Mouse (Mus musculus) brown adipose tissue, adult 24 weeks (tissue): ENCODE measurements around the gene Nt5c2. TPM values are rescaled to one million over a fixed set of nuclear protein-coding genes. Genes with fewer than 3 reads are reported as not detected.

Experiments
- H3K27ac ChIP-seq: fragments of 200-500 bp; replicated peaks from 2 replicates; pipeline ENCODE4 v1.5.1; 2012; ENCODE audit warnings: low read depth, mild to moderate bottlenecking, low read length
- H3K4me1 ChIP-seq: fragments of 200-500 bp; 2 replicates; pipeline ENCODE4 v1.6.1; 2012; ENCODE audit warnings: low read length, mixed read lengths; ENCODE audit not compliant: control insufficient read depth, insufficient read depth, insufficient read length
- H3K4me3 ChIP-seq: fragments of 200-500 bp; 2 replicates; pipeline ENCODE4 v1.5.1; 2012; ENCODE audit warnings: low read depth, mild to moderate bottlenecking, low read length, moderate library complexity; ENCODE audit not compliant: insufficient read depth
- polyA plus RNA-seq: library from polyadenylated mRNA; stranded (reverse); fragments of >200 nt; gene quantifications from 2 replicates; pipeline ENCODE4 v1.2.4, GENCODE M21; 2012; ENCODE audit not compliant: missing spikeins, insufficient read depth, insufficient read length

Gene Nt5c2
- polyA plus RNA-seq, 1 experiment = 31.8 TPM

- Histone ChIP-seq H3K4me1 (no peaks in the 10 kb centered on the region), H3K27ac (no peak overlapping the region), H3K4me3 (no peak overlapping the region)
Observed at GRCm38 (mm10) chr19:47029796-47030195, 14.8 kb upstream of the Nt5c2 start.

- no peaks in the 10 kb centered on the region for H3K4me1 ChIP-seq
- no peak overlapping the region for H3K4me3 ChIP-seq
- H3K27ac ChIP-seq = no peak overlapping the region
Observed at GRCm38 (mm10) chr19:47026513-47026912, 11.6 kb upstream of the Nt5c2 start.

GRCm38 (mm10) chr19:47024954-47025353 is 10.0 kb upstream of the Nt5c2 start:
- no peak overlapping the region for H3K4me3 ChIP-seq
- H3K4me1 ChIP-seq = no peaks in the 10 kb centered on the region
- no peak overlapping the region for H3K27ac ChIP-seq

GRCm38 (mm10) chr19:47023546-47023945 is 8.6 kb upstream of the Nt5c2 start:
- Histone ChIP-seq H3K27ac (no peak overlapping the region), H3K4me3 (no peak overlapping the region)

GRCm38 (mm10) chr19:47022709-47023108 is 7.8 kb upstream of the Nt5c2 start:
- Histone ChIP-seq H3K27ac (no peak overlapping the region), H3K4me3 (no peak overlapping the region), H3K4me1 (no peaks in the 10 kb centered on the region)

More at GRCm38 (mm10) chr19:47023546-47023945, 8.6 kb upstream of the Nt5c2 start:
- no peaks in the 10 kb centered on the region for H3K4me1 ChIP-seq

- Histone ChIP-seq H3K4me3 (no peak overlapping the region), H3K4me1 (peaks cover 7% of the 10 kb centered on the region), H3K27ac (no peak overlapping the region)
Observed at GRCm38 (mm10) chr19:47019326-47019725, 4.4 kb upstream of the Nt5c2 start.

GRCm38 (mm10) chr19:47018330-47018729 is 3.4 kb upstream of the Nt5c2 start:
- H3K27ac ChIP-seq = no peak overlapping the region
- no peak overlapping the region for H3K4me3 ChIP-seq
- H3K4me1 ChIP-seq = peaks cover 7% of the 10 kb centered on the region

GRCm38 (mm10) chr19:47017831-47018230 is 2.9 kb upstream of the Nt5c2 start:
- H3K27ac ChIP-seq = no peak overlapping the region
- H3K4me1 ChIP-seq = peaks cover 7% of the 10 kb centered on the region
- no peak overlapping the region for H3K4me3 ChIP-seq

- peaks cover 7% of the 10 kb centered on the region for H3K4me1 ChIP-seq
- H3K4me3 ChIP-seq = no peak overlapping the region
- no peak overlapping the region for H3K27ac ChIP-seq
Observed at GRCm38 (mm10) chr19:47016487-47016886, 1.5 kb upstream of the Nt5c2 start.

GRCm38 (mm10) chr19:47015965-47016364 is 1.0 kb upstream of the Nt5c2 start:
- Histone ChIP-seq H3K4me1 (peaks cover 7% of the 10 kb centered on the region), H3K27ac (no peak overlapping the region), H3K4me3 (no peak overlapping the region)

GRCm38 (mm10) chr19:47015396-47015795 is 443 bp upstream of the Nt5c2 start:
- no peak overlapping the region for H3K4me3 ChIP-seq
- H3K27ac ChIP-seq = no peak overlapping the region
- H3K4me1 ChIP-seq = peaks cover 7% of the 10 kb centered on the region

GRCm38 (mm10) chr19:47014159-47014446 is 850 bp downstream of the Nt5c2 start:
- no peak overlapping the region for H3K4me3 ChIP-seq
- H3K27ac ChIP-seq = no peak overlapping the region
- H3K4me1 ChIP-seq = peaks cover 7% of the 10 kb centered on the region

GRCm38 (mm10) chr19:47013340-47014158 is 1.4 kb downstream of the Nt5c2 start:
- Histone ChIP-seq H3K4me3 (no peak overlapping the region), H3K27ac (no peak overlapping the region), H3K4me1 (peaks cover 7% of the 10 kb centered on the region)

GRCm38 (mm10) chr19:47012521-47013130 is 2.3 kb downstream of the Nt5c2 start:
- Histone ChIP-seq H3K4me1 (peaks cover 7% of the 10 kb centered on the region), H3K4me3 (no peak overlapping the region), H3K27ac (no peak overlapping the region)

GRCm38 (mm10) chr19:47009943-47010342 is 5.0 kb downstream of the Nt5c2 start:
- no peak overlapping the region for H3K4me3 ChIP-seq
- H3K4me1 ChIP-seq = peaks cover 4% of the 10 kb centered on the region; the same call in 1 of the 2 replicates

GRCm38 (mm10) chr19:47009420-47009819 is 5.5 kb downstream of the Nt5c2 start:
- H3K4me1 ChIP-seq = no peaks in the 10 kb centered on the region
- no peak overlapping the region for H3K27ac ChIP-seq
- no peak overlapping the region for H3K4me3 ChIP-seq

More at GRCm38 (mm10) chr19:47009943-47010342, 5.0 kb downstream of the Nt5c2 start:
- no peak overlapping the region for H3K27ac ChIP-seq
